Mouse (Mus musculus) testis, postnatal 10 days (tissue): Measurements from ENCODE around the gene Dpep3.
A peak's percentile ranks its signal among the peaks of the same experiment; 100 is the strongest.

ENCODE experiments used
- DNase-seq: peaks from one replicate; pipeline ENCODE4 v3.0.0; 2021; ENCODE audit warnings: low spot score

The Dpep3 gene

DNA sequence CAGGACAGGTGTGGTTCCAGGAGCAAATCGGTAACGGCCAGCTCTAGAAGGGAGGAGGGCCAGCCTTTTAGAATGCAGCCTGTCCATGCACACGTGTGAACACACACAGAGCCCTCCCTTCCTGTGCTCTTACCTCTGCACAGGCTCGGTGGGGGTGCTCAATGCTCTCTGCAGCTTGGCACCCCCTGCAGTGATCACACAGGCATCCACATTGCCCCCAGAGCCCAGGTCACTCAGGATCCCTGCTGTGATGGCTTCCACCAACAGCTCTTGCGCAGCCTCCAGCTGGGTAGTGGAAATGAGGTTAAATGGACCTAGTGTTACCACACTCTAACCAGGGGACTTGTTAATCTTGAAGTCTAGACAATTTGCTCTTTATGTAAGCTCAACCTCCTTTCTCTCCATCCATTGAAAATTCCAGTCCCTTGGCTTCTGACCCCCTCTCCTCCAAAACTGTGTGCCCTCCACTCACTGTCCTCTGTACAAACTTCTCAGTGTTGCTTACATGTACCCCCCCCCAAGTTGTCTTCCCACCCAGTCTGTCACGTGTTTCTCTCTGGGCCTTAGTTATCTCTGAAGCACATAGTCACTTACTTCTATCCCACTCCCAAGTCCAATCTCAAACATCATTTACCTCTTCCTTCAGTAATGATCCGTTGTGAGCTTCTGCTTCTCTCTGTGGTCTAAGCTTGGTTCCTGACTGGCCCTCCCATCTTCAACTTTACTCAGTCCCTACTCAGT, 43.2 kb downstream of the Dpep3 start:
- peak; percentile 37 for DNase-seq

DNA sequence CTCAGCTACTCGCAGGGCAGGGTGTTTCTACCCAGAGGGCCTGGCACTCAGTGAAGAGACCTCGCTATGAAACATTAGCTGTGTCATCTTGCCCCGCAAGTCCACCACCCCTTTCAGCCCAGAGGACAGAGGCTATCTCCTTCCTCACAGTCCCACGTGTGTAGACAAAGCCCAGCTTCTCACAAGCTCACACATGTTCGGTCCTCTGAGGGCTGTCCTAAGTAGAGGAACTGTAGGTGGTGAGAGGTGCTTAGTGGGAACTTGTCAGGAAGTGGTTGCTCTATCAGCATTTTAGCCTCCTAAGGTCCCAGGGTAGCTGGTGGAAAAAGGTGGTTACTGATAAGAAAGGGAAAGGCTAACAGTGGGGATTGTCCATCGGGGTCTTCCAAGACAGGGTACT, 44.1 kb downstream of the Dpep3 start:
- DNase-seq: no peak

DNA sequence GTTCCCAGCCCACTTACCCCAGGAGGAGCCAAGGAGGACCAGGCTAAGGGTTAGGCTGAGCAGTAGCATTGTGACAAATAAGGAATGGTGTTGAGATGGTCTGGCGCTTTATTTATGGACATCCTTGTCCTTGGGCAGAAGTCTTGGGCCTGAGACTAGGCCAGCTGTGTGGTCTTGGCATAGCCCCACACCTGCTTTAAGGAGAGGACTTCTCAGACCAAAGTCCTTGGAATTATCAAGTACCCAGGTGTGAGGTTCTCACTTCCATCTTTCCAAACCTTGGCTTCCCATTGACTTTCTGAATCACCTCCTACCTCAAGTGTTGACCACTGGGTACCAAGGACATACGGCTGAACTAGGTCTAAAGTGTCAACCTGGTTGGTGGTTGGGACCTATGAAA, 45.5 kb downstream of the Dpep3 start, which contains the start of gene Ctrl:
Gene Ctrl (minus strand): TSS at position 101 of the 400 bp plus-strand sequence.
- no peak for DNase-seq

DNA sequence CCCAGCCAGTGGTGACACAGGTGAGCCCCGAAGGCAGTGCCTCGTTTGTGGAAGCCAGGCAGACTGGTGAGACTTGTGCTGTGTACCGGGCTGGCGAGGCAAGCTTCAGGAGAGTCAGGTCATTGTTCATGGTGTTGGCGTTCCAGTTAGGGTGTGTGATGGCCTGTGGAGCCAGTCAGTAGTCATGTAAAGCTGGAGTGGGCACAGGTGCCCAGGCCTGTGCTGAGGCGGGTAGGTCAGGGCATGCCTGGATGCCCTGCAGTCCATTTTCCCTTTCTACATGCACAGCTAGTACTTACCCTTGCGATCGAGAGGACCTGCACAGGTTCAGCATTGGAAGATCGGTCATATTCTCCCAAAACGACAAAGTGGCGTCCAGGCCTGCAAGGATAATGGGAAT, 46.7 kb downstream of the Dpep3 start:
- DNase-seq: peak; percentile 44

DNA sequence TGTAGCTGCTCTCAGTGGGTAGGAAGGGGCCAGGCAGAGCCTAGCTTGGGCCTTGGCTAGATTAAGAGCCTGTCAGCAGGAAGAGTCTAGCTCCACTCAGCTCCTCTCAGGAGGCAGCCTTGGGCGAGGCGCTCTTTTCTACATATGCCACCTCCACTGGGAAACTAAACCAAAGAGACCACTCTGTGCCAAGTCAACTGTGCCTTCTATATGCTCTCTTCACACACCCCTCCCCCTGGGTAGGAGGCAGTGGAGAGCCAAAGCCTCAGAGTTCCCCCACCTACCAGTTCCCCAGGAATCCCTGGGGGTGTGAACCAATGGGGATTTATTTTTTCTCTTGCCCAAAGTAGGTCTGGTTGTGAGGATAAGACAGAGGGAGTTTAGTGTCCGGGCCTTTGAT, 48.0 kb downstream of the Dpep3 start:
- DNase-seq: no peak

DNA sequence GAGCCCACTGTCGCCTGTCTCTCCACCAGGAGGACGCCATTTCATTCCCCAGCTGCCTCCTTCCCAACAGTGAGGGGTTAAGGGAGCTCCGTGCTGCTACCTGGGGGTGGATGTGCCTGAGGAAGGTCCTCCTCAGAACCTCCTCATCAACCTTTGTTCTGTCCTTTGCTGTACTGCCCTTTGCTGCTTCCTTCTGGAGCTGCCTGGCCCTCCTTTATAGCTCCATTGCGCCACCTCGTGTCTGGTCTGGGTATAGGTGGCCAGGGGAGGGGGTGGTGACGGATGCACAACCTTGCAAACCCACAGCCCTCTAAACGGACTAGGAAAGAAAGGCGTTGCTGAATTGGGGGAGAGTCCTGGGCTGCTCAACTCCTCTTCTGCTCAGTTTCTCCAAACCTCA, 48.6 kb downstream of the Dpep3 start:
- DNase-seq: peak; percentile 96

DNA sequence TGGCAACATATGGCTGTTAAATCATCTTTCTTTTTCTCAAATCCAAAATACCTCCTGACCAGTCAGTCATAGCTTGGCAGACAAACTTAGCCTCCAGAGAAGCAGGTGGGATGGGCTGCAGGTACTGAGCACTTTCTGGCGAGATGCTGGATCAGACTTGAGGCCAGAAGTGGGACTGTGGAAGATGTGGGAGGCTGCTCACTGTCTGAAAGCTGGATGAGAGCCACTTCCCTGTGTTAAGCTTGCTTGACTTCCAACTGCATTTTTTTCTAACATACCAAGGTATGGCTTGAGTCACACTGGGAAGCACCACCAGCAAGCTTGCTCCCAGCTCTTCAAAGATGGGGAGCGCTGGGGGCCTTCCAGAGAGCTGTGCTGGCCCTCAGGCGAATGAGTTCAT, 54.1 kb downstream of the Dpep3 start:
- peak; percentile 42 for DNase-seq
